Mouse (Mus musculus) hindbrain, embryonic 14.5 days (tissue): ENCODE results near the gene Acta1. TPM values are rescaled to one million over a fixed set of nuclear protein-coding genes. Genes with fewer than 3 reads are reported as not detected.

Source experiments
- polyA plus RNA-seq: library from polyadenylated mRNA; unstranded; fragments of >200 nt; fragmentation: Nextera tagmentation; extraction: Ambion mirVana; gene quantifications from 2 replicates; pipeline ENCODE4 v1.2.1, GENCODE M21; 2014

The Acta1 gene
- polyA plus RNA-seq, 1 experiment from 2014 or later, result 6.6 TPM

Other genes starting within 250 kb of the Acta1 start
- gene Rhou, start 240.8 kb downstream of the Acta1 start, polyA plus RNA-seq, result 14.3 and 14.9 TPM in 2 replicates
- gene Rab4a, start 88.8 kb downstream of the Acta1 start, polyA plus RNA-seq, result 79.1 and 82.7 TPM in 2 replicates
- 5.0 TPM in 2 replicates for gene Ccsap, start 34.5 kb downstream of the Acta1 start, polyA plus RNA-seq
- gene Nup133, start 54.5 kb upstream of the Acta1 start, polyA plus RNA-seq, result 26.5 and 26.8 TPM in 2 replicates
- 19.7 and 21.5 TPM in 2 replicates for gene Abcb10, start 88.4 kb upstream of the Acta1 start, polyA plus RNA-seq
- 24.2 and 25.7 TPM in 2 replicates for gene Taf5l, start 126.6 kb upstream of the Acta1 start, polyA plus RNA-seq
- gene Urb2, start 126.8 kb upstream of the Acta1 start, polyA plus RNA-seq, result 4.9 and 5.5 TPM in 2 replicates